Mouse (Mus musculus): ENCODE results near the gene Fundc2. TPM values are rescaled to one million over a fixed set of nuclear protein-coding genes. Genes with fewer than 3 reads are reported as not detected.

Fundc2 gene
- polyA plus RNA-seq (2012) = 1.7 and 2.3 TPM in 2 replicates

DNA sequence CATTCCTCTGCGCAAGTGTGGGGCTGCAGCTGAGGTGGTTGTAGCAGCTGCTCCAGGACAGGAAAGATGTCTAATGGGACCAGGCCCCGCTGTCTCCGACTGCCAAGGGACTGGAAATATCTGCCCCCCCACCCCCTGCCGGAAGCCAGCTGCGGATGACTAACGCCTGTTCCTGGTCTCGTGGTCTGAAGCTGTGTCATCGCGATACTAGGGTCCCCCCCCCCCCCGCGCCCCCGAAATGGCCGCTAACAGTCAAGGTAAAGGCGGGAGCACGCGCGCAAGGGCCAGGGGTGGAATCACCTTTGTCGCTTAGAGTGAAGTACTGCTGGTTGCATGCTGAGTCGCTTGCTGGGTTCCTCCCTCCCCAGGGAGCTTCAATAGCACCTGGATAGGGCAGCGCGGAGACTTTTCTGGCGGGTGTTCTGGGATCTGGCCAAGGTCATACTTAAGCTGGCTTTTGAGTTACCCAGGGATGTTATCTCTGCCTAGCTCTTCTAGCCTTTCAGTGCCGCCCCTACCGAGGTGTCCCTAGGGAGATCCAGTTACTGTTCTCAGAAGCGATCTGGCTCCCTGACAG lies at the start of gene Fundc2, which contains the start of gene F8:
TSS of gene Fundc2 (plus strand) at position 205 of the 577 bp plus-strand sequence.
TSS of gene F8 (minus strand) at position 421 of the 577 bp plus-strand sequence.

DNA sequence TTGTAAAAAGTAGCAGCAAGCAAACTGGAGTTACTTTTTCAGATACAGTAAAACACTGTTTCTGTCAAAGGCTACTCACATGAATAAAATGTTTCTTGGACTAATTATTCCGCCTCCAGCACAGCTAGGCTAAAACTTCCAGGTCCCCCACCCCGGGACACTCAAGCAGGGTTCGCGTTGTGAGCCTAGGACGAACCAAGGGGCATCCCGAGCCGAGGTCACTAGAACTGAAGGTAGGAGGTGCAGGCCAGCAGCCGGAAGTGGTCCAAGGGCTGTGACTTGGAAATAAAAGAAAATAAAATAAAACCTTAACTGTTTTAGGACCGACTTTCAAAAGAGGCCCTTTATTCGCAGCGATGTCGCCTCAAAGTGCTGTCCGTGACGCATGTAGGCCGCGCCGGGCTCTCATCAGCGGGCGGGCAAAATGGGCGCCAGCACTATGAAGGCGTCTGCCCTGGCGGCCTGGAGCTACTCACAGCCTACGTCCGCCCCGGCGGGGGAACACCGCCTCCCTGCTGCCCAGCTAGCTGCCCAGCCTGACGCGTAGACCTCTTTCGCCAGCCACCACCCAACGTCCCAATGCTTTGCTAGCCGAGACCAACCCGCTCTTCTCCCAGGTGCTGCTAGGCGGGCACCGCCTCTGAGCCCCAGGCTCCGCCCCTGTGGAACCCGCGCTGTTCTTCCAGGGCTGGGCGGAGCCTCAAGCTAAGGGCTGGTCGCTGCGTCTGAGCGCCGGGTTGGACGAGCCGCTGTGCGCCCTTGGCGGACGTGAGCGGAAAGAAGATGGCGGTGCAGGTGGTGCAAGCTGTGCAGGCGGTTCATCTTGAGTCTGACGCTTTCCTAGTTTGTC lies 34.0 kb downstream of the Fundc2 start, which contains the start of the genes Cmc4, Mtcp1 and Brcc3:
TSS of gene Cmc4 (minus strand) at position 649 of the 850 bp plus-strand sequence.
TSS of gene Mtcp1 (minus strand) at position 653 of the 850 bp plus-strand sequence.
TSS of gene Brcc3 (plus strand) at position 693 of the 850 bp plus-strand sequence.

Other genes with a start within 250 kb of the Fundc2 start
- not detected in 2 replicates for gene Smim9, start 218.6 kb upstream of the Fundc2 start, polyA plus RNA-seq (2012)
- 0.05 TPM in 1 of 2 replicates, not detected in the other for gene F8, start 216 bp downstream of the Fundc2 start, polyA plus RNA-seq (2012)
- gene Cmc4, start 34.2 kb downstream of the Fundc2 start, polyA plus RNA-seq (2012) = 4.1 and 7.5 TPM in 2 replicates
- gene Mtcp1, start 34.2 kb downstream of the Fundc2 start, polyA plus RNA-seq (2012) = 0.26 and 0.30 TPM in 2 replicates
- gene Brcc3, start 34.2 kb downstream of the Fundc2 start, polyA plus RNA-seq (2012) = 1.2 and 1.5 TPM in 2 replicates
- 4.1 and 6.0 TPM in 2 replicates for gene Vbp1, start 131.9 kb downstream of the Fundc2 start, polyA plus RNA-seq (2012)
- gene Rab39b, start 195.8 kb downstream of the Fundc2 start, polyA plus RNA-seq (2012) = 0.05 TPM in 1 of 2 replicates, not detected in the other

Measured in megakaryocyte-erythroid progenitor cell, adult 5 weeks (primary cell).